Mouse (Mus musculus): ENCODE measurements around the gene Slit1.

The Slit1 gene

DNA sequence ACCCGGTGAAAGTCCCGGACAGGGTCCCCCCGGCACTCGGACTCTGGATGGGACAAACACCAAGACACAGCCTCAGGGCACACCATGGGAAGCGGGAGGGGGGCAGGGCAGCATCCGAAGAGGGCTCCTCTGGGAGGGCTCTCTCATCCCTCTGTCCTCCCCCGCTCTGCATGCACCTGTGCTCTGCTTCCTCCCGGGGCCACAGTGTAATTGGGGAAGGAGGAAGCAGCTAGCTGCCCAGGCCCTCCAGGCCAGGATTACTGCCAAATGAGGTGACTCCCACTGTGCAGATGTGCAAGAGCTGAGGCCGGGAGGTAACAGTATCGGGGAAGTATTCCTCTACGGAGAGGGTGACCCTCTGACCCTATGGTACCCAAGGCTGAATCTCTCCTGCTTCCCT lies 142.8 kb downstream of the Slit1 start:
- in situ Hi-C loops (cut with MboI) = no loop called here

- in situ Hi-C loops (cut with MboI) = no loop called here
Measured at GRCm38 (mm10) chr19:41597170-41597894, 146.1 kb downstream of the Slit1 start.

DNA sequence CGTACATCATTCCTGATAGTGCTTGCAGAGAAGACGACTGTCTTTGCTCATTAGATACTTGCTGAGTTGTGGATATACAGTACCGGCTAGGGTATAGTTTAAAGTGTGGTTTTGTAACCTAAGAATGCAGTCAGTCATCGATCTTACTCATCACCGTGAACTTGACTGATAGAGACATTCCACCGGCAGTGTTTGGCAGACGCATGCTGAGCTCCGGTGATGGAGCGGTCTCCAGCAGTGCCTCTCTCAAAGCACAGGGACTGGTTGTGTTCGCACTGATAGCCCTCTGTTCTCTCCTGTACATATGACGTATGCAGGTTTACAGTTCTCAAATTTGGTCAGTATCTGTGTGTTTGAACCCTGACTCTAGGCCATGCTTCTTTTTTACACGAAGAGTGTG lies 151.7 kb downstream of the Slit1 start:
- in situ Hi-C loops (cut with MboI) = no loop called here

GRCm38 (mm10) chr19:41589681-41590080 lies 153.8 kb downstream of the Slit1 start:
- in situ Hi-C loops (cut with MboI) = no loop called here

DNA sequence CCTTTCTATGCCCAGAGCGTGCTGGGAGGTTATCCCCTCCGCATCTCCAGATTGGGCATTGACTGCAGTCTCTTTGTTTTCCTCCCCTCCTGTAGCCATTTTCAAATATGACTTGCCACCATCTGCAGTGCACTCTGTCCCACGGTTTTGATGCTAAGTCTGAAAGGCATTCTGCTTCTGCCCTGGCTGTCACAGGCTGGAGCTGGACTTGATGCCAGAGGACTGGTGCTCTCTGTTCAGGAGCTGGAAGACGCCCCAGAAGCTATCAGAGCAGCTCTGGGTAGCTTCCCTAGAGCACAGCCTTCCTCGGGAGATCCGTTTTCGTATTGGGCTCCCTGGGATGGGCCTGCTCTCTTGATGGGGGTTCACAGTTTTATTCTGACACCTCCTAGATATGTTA lies 154.4 kb downstream of the Slit1 start:
- in situ Hi-C loops (cut with MboI) = no loop called here

- in situ Hi-C loops (cut with MboI) = no loop called here
Measured at GRCm38 (mm10) chr19:41587431-41588222, 155.8 kb downstream of the Slit1 start.

DNA sequence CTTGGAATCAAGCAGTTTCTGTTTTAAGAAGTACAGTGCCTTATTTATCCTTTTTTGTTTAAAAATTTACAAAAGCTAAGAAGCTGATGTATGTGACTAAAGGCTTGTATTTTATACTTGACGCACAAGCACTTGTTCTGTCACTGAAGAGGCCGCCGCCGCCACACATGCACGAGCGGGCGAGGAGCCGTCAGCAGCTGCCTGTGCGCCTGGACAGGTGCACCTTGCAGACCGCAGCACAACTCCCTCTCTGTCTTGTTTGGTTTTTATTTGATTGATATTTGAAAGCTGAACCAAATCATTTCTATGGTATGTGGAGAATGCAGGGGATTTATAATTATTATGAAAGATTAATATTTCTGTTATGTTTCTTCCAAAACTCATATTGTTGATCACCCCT lies 156.7 kb downstream of the Slit1 start:
- in situ Hi-C loops (cut with MboI) = no loop called here

DNA sequence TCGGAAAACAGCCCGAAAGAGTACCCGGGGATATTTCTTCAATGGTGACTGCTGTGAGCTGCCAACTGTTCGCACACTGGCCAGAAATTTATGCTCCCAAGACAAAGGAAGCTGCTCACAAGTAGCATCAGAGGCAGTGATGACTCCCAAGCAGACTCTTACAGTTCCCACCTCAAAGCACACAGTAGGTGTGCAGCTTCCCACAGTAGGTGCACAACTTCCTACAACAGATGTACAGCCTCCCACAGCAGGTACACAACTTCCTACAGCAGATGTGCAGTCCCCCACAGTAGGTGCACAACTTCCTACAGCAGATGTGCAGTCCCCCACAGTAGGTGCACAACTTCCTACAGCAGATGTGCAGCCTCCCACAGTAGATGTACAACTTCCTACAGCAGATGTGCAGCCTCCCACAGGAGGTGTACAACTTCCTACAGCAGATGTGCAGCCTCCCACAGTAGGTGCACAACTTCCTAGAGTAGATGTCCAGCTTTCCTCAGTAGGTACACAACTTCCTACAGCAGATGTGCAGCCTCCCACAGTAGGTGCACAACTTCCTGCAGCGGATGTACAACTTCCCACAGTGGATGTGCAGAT lies 160.4 kb downstream of the Slit1 start:
- in situ Hi-C loops (cut with MboI) = no loop called here

DNA sequence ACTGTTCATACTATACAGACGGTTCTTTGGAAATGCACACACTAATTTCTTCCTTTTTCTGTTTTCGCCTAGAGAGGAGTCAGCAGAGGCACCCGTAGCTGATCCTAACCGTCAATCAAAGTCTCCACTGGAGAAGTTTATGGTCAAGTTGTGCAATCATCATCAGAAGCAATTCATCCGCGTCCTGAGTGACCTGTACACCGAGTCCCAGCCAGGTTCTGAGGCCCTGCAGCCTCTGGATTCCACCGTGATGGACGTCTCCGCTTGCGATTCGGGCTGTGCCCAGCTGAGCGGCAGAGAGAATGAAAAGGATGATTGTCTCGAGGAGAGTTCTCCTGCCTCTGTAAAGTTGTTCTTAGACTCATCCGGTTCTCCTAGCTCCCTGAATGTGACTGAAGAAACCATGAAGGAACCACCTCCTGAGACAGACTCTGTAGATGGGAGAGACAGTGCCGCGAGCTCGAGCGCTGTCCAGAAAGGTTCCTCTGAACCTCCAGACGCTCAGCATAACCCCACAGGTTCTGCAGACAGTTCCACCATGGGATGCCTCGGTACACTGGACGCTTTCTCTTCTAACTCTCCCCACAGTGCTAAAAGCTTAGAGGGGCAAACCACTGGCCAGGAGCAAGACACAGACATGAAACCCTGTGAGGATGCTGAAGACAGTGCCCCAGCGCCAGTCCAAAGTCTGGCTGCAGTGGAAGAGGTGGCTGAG lies 161.6 kb downstream of the Slit1 start, which contains the start of gene Gm340:
TSS of gene Gm340 (plus strand) at position 665 of the 715 bp plus-strand sequence.
- in situ Hi-C loops (cut with MboI) = no loop called here

DNA sequence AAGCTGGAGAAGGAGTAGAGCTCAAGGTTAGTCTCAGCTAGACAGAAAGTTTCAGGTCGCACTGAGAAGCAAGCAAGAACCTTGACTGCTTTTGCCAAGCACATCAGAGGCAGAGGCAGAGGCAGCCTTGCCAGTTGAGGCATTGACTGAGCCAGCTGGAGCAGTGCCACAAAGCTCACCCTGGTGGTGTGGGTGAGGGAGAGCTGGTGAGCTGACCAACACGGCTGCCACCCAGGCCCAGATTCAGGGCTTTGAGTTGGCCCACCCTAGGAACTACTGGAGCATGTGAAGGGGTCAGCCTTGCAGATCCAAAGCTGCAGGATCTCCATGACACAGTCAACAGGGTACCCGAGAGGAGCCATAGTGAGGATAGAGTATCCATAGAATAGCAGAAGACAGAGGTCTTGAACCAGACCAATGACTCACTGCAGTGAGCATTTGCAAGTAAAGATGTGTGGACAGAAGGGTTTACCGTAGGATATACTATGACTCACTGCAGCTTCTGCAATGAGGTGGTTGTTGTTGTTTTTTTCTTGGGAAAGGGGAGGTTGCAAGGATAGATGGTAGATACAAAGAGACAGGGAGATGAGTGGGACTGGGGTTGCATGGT lies 164.0 kb downstream of the Slit1 start:
- in situ Hi-C loops (cut with MboI) = no loop called here

DNA sequence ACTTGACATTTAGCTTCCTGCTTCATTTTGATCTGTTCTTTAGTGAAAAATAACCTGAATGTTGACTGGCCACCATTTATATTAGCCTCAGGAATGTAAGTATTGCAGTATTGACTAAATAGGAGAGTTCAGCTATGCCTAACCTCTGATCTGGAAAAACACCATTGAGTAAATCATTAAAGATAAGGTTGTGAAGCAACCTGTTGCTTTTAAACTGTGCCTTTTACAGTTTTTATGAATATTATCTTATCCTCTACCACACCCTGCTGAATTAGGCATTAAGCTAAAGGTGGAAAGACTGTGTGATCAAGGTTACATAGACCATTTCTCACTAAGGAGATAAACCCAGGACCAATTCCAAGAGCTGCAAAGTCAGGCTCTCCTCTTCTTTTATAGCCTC lies 165.9 kb downstream of the Slit1 start:
- in situ Hi-C loops (cut with MboI) = no loop called here

- in situ Hi-C loops (cut with MboI) = no loop called here
Measured at GRCm38 (mm10) chr19:41573700-41574099, 169.8 kb downstream of the Slit1 start.

DNA sequence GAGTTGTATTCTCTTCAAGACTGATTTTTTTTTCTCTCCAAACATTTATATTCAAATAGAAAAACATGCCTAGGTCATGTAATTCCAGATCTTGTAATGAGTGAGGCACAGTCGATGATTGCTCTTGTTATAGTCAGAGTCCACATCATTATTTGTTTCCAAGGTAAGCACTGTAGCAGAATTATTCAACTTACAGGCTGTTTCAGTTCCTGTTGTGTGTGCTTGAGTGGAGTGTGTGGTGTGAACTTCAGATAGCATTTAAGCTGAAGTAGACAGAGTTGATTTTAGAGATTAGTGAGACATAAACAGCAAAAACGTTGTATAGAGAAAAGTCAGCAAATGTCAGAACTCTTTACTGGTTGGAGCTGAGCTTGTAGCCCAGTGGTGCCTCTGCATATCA lies 174.7 kb downstream of the Slit1 start:
- in situ Hi-C loops (cut with MboI) = no loop called here

DNA sequence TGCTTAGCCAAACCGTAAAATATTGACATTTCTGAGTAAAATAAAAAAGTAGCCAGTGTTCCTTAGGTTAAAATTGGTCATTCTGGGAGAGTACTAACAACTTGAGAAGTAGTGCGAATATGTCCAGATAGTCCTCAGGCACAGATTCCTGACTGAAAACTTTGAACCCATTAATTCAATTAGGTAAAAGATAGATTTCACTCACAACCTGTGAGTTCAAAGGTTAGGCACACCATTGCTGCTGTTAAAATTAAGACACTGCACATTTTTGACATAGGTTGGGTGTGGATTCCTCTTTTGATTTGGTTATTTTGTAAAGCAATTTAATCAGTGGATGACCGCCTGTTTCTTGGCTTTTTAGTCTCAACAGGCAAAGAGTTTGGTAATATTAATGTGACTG lies 182.6 kb downstream of the Slit1 start:
- in situ Hi-C loops (cut with MboI) = no loop called here

DNA sequence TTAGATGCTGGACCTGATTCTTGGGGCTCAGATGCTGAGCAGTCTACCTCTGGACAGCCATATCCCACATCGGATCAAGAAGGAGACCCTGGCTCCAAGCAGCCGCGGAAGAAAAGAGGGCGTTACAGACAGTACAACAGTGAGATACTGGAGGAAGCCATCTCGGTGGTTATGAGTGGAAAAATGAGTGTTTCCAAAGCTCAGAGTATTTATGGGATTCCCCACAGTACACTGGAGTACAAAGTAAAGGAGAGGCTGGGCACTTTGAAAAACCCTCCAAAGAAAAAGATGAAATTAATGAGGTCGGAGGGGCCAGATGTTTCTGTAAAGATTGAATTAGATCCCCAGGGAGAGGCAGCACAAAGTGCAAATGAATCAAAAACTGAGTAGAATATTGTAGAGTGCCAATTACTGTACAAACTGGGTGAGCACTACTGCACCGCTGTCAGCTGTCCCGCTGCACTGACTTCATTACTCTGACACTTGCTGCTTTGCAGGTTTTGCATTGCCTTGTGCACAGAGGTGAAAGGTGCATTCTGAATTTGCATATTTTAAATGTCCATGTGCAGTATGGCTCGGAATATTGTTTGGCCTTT lies 184.5 kb downstream of the Slit1 start:
- in situ Hi-C loops (cut with MboI) = no loop called here

GRCm38 (mm10) chr19:41557491-41557890 lies 186.0 kb downstream of the Slit1 start:
- in situ Hi-C loops (cut with MboI) = no loop called here

DNA sequence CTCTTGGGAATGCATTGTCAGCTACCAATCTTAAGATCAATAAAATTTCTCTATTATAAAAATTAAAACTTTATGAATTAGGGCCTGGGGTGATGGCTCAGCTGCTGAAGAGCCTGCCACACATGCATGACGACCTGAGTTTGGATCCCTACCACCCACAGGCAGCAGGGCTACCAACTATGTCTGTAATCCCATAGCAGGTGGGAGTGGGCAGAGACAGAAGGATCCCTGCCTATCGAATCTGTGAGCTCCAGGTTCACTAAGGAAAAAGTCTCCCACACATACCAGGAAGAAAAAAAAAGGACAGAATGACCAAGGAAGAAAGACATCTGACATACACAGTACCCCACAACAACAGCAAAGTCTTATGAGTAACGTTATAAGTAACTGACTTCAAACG lies 186.5 kb downstream of the Slit1 start:
- in situ Hi-C loops (cut with MboI) = no loop called here
